Mouse (Mus musculus) heart, adult 2 months (tissue): ENCODE results near the gene Ppp1r32. TPM values are rescaled to one million over a fixed set of nuclear protein-coding genes. Genes with fewer than 3 reads are reported as not detected.

Experiments
- DNase-seq, 2 experiments: peaks; one replicate each; pipeline ENCODE4 v3.0.0; 2021
- H3K27ac ChIP-seq: fragments of 200-600 bp; 2 replicates; pipeline ENCODE4 v1.8.1; 2022
- H3K27me3 ChIP-seq: fragments of 200-500 bp; 2 replicates; pipeline ENCODE4 v1.6.1; 2012; ENCODE audit warnings: mild to moderate bottlenecking, low read length, inconsistent platforms, mixed read lengths; ENCODE audit not compliant: control insufficient read depth, insufficient read depth
- H3K36me3 ChIP-seq: fragments of 200-500 bp; 2 replicates; pipeline ENCODE4 v1.6.1; 2012; ENCODE audit warnings: low read length, inconsistent platforms; ENCODE audit not compliant: control insufficient read depth, insufficient read depth
- H3K4me1 ChIP-seq: fragments of 200-500 bp; 2 replicates; pipeline ENCODE4 v1.6.1; 2011; ENCODE audit warnings: low read length; ENCODE audit not compliant: control insufficient read depth, insufficient read depth
- H3K4me3 ChIP-seq: fragments of 200-600 bp; 2 replicates; pipeline ENCODE4 v1.8.1; 2022
- H3K79me2 ChIP-seq: fragments of 200-500 bp; replicated peaks from 2 replicates; pipeline ENCODE4 v1.6.1; 2012; ENCODE audit warnings: mild to moderate bottlenecking, inconsistent platforms, low read length, moderate library complexity, mixed read lengths; ENCODE audit not compliant: control insufficient read depth, insufficient read depth
- H3K9ac ChIP-seq: fragments of 200-500 bp; 2 replicates; pipeline ENCODE4 v1.6.1; 2012; ENCODE audit warnings: low read depth, mild to moderate bottlenecking, control low read depth, inconsistent platforms, low read length, mixed read lengths
- CTCF ChIP-seq: fragments of 200-600 bp; IDR thresholded peaks from 2 replicates; pipeline ENCODE4 v1.8.1; 2022; ENCODE audit warnings: antibody characterized with exemption, mild to moderate bottlenecking, moderate library complexity
- EP300 ChIP-seq: fragments of 200-500 bp; IDR thresholded peaks from 2 replicates; pipeline ENCODE4 v1.6.1; 2011; ENCODE audit warnings: low read depth, low read length, control low read depth; ENCODE audit not compliant: insufficient read depth
- POLR2A ChIP-seq: fragments of 200-500 bp; IDR thresholded peaks from 2 replicates; pipeline ENCODE4 v1.6.1; 2011; ENCODE audit warnings: mild to moderate bottlenecking, low read depth, low read length, control low read depth; ENCODE audit not compliant: insufficient read depth
- WGBS: fragments of 180-500 bp; shearing (Covaris S2); methylation state at CpG from one replicate; pipeline ENCODE4 v1.1.7; 2018; 5-methylcytosine and 5-hydroxymethylcytosine counted together
- intact Hi-C: fragments of 180-260 bp; cut with DNase I; formaldehyde crosslinking; loops from one replicate; pipeline ENCODE4 v1.15.1; 2025
- polyA plus RNA-seq: library from polyadenylated mRNA; depleted of rRNA; stranded (reverse); fragments of >200 nt; gene quantifications from 2 replicates; pipeline ENCODE4 v1.2.3, GENCODE M21; 2012
- total RNA-seq, 2 experiments: library from RNA; stranded (reverse); gene quantifications; 2 replicates each; pipeline ENCODE4 v1.2.3; 2021

The Ppp1r32 gene
- total and polyA plus RNA-seq, 3 experiments = 0.16 to 1.1 (median 0.29) TPM

- intact Hi-C loops = loop anchor here (2.0 kb wide), 1 partner anchor 41 kb away; no protein-coding TSS in a partner anchor
- H3K9ac ChIP-seq = peak overlapping the region; percentile 25
- H3K27me3 ChIP-seq = no peaks in the 10 kb centered on the region
- H3K4me3 ChIP-seq = no peak overlapping the region
- H3K27ac ChIP-seq = peak overlapping the region; percentile 92
- DNase-seq = peak; percentile 58 to 72
- TF ChIP-seq CTCF (no peak), POLR2A (0 out of 2 replicates have a peak, but pooled peaks have one; percentile 16)
- H3K4me1 ChIP-seq = peaks cover 5% of the 10 kb centered on the region; the same call in 1 of the 2 replicates
- H3K36me3 ChIP-seq = no peaks in the 10 kb centered on the region
- WGBS = 48% methylated on average over 9 of the region's 9 CpGs
- no peaks in the 10 kb centered on the region for H3K79me2 ChIP-seq
These were observed 48.7 kb downstream of the Ppp1r32 start for GRCm38 (mm10) chr19:10433879-10434540.

GRCm38 (mm10) chr19:10433225-10433624, 49.5 kb downstream of the Ppp1r32 start:
- Histone ChIP-seq H3K36me3 (no peaks in the 10 kb centered on the region), H3K4me3 (no peak overlapping the region), H3K27me3 (no peaks in the 10 kb centered on the region), H3K9ac (peak overlapping the region; percentile 25), H3K79me2 (no peaks in the 10 kb centered on the region), H3K27ac (peak overlapping the region; percentile 92), H3K4me1 (peaks cover 5% of the 10 kb centered on the region; the same call in 1 of the 2 replicates)
- no peak for TF ChIP-seq CTCF
- TF ChIP-seq POLR2A = 0 out of 2 replicates have a peak, but pooled peaks have one; percentile 21
- TF ChIP-seq EP300 = peak; percentile 65
- intact Hi-C loops = loop anchor here (2.0 kb wide), 1 partner anchor 40 kb away; no protein-coding TSS in a partner anchor
- DNase-seq = peak in 1 of 2 experiments; percentile 54
- whole genome bisulfite sequencing = 41% methylated on average over 7 of the region's 7 CpGs

DNA sequence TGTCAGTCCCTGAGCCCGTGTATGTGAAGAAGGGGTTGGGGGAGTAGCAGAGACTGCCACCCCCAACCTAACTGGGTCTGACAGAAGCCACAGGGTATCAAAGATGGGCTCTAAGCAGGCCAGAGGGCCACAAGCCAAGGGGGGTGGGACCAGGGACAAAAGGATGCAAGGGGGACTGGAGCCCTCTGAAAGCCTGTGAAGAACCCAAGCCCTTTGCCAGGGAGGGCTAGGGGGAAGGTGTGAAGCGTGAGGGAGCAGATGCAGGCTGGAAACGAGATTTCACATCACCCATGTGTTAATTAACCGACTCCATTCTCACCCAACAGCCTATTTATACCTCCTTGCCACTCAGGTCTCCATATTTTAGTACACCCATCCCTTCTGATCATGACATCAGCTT, 50.9 kb downstream of the Ppp1r32 start:
- Histone ChIP-seq H3K4me1 (peaks cover 5% of the 10 kb centered on the region; the same call in 1 of the 2 replicates), H3K9ac (no peak overlapping the region), H3K4me3 (no peak overlapping the region), H3K79me2 (no peaks in the 10 kb centered on the region), H3K36me3 (no peaks in the 10 kb centered on the region), H3K27ac (peak overlapping the region; percentile 36; the same call in 1 of the 2 replicates), H3K27me3 (no peaks in the 10 kb centered on the region)
- intact Hi-C loops = loop anchor here (2.0 kb wide), 1 partner anchor 39 kb away; no protein-coding TSS in a partner anchor
- TF ChIP-seq EP300 (no peak), POLR2A (no peak), CTCF (no peak)
- DNase-seq = no peak
- 48% methylated on average over 4 of the region's 4 CpGs for WGBS

- H3K36me3 ChIP-seq = no peaks in the 10 kb centered on the region
- 28% methylated on average over 3 of the region's 3 CpGs for WGBS
- H3K27ac ChIP-seq = peak overlapping the region; percentile 23; the same call in 1 of the 2 replicates
- H3K9ac ChIP-seq = no peak overlapping the region
- H3K27me3 ChIP-seq = no peaks in the 10 kb centered on the region
- intact Hi-C loops = no loop called here
- no peak overlapping the region for H3K4me3 ChIP-seq
- H3K79me2 ChIP-seq = no peaks in the 10 kb centered on the region
- no peak for DNase-seq
- TF ChIP-seq CTCF = no peak
- no peak for TF ChIP-seq POLR2A
- no peak for TF ChIP-seq EP300
- peaks cover 5% of the 10 kb centered on the region; the same call in 1 of the 2 replicates for H3K4me1 ChIP-seq
These were observed 51.3 kb downstream of the Ppp1r32 start for GRCm38 (mm10) chr19:10431410-10431809.

DNA sequence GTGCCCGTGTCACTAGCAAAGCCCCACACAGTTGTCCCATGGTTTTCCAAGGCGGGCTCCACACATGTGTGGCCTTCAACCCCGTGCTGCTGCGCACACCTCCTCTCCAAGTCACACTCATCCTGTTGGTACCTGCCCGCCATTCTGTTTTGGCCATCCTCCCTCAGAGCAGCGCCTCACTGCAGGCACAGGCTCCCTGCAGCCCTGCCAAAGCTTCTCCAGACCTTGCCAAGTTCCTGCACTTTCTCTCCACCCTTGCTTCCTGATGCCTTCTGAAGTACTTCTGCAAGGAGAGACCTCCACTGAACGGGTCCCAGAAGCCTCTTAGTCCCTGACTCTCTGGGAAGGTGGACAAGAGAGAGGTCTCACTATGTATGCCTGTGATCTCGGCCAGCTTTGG, 53.4 kb downstream of the Ppp1r32 start:
- Histone ChIP-seq H3K4me3 (no peak overlapping the region), H3K27me3 (no peaks in the 10 kb centered on the region), H3K36me3 (no peaks in the 10 kb centered on the region), H3K9ac (no peak overlapping the region), H3K4me1 (peaks cover 5% of the 10 kb centered on the region; the same call in 1 of the 2 replicates), H3K79me2 (no peaks in the 10 kb centered on the region), H3K27ac (peak overlapping the region; percentile 23; the same call in 1 of the 2 replicates)
- TF ChIP-seq POLR2A (no peak), CTCF (no peak)
- intact Hi-C loops = no loop called here
- peak in 1 of 2 experiments; percentile 54 for DNase-seq
- WGBS = 60% methylated on average over 8 of the region's 8 CpGs

DNA sequence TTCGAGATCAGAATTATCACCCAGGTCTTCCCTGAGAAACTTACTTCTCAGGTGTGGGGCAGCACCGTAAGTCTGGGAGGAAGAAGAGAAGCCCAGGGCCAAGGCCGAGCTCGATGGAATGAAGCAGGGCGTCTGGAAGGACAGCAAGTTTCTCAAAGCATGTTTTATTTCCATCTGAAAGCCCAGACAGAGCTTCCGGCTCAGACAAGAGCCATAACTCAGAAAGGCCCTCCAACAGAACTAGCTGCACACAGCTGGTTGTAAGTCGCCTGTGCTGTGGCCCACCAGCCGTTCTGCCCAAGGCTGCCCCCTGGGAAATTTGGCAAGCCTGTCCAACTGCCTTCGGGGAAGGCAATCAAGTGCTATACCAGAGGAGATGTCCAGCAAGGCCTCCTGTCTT, 55.3 kb downstream of the Ppp1r32 start:
- WGBS = 77% methylated on average over 9 of the region's 9 CpGs
- TF ChIP-seq EP300 = no peak
- no peak for TF ChIP-seq CTCF
- no peak for TF ChIP-seq POLR2A

More for the DNA sequence above, 55.3 kb downstream of the Ppp1r32 start:
- peaks cover 3% of the 10 kb centered on the region; the same call in 1 of the 2 replicates for H3K4me1 ChIP-seq
- no peak overlapping the region for H3K9ac ChIP-seq
- no peak for DNase-seq
- no peaks in the 10 kb centered on the region for H3K36me3 ChIP-seq
- H3K79me2 ChIP-seq = no peaks in the 10 kb centered on the region
- intact Hi-C loops = no loop called here
- H3K27me3 ChIP-seq = no peaks in the 10 kb centered on the region; the same call in 1 of the 2 replicates
- no peak overlapping the region for H3K4me3 ChIP-seq
- H3K27ac ChIP-seq = no peak overlapping the region
